Mouse (Mus musculus) hindlimb bud, embryonic 11.5 days (tissue): Measurements from ENCODE around the gene Pdxdc1.
"Not testable (repeated sequence)": the region's sequence is repeated elsewhere in the genome, so short reads cannot be mapped to it uniquely, and the experiment has no call there.

Source experiments
- DNase-seq: peaks from one replicate; pipeline ENCODE4 v3.0.0-alpha.2; 2012; ENCODE audit warnings: low read depth, low spot score; ENCODE audit errors: extremely low spot score

The Pdxdc1 gene

DNA sequence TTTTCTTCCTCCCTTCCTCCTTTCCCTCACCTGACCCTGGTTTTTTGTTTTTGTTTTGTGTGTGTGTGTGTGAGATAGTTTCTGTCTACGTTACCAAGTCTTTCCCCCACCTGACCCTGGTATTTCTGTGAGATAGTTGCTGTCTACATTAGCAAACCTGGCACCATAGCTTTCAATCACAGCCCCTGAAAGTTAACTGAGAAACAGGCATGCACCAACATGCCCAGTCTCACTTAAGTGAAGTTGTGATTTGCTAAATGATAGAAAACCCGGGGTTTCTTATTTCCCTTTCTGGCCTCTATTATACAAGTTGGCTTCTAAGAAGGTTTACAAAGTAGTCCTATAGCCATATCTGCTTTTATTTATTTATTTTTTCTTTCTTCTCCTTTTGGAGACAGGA lies 12.5 kb downstream of the Pdxdc1 start:
- no peak for DNase-seq

DNA sequence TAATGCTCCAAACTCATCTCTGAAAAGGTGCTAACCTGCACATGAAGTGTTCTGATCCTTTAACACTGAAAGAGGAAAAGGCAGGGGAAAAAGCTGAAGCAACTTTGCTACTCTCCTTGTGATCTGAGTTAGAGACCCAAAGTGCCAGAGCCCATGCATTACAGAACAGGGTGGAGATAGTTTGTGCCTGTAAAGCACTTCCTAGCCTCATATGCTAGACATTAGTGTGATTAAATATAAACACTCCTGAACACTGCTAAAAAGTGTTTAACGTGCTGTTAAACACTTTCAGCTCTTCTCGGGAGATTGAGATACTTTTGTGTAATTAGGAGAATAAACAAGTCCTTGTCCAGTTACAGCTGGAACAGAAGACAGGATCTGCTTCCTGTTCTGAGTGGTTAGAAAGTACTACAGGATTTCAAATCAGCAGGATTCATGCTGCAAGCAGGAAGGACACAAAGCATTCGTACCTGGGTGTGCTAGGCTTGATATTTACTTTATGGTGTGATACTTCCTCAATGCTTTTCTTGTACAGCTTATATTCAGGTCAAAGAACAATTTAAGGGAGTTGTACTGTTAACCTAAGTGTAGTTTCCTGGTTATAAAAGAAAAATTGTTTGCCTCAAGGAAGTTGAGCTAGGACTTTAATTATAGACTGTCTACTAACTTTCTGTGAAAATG lies 19.7 kb downstream of the Pdxdc1 start:
- no peak for DNase-seq

DNA sequence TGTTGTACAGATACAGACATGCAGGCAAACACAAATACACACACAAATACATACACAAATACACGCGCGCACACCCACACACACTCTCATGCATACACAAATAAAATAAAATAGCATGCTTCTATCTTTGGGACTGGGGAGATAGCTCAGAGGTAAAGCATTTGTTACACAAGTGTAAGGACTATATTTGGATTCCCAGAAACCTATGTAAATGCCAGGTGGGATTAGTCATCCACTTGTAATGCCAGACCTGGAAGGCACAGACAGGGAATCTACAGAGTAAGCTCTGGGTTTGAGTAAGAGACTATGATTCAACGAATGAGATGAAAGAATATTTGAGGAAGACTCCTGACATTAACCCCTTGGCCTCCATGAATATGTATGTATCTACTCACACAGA lies 27.4 kb downstream of the Pdxdc1 start:
- DNase-seq = no peak

DNA sequence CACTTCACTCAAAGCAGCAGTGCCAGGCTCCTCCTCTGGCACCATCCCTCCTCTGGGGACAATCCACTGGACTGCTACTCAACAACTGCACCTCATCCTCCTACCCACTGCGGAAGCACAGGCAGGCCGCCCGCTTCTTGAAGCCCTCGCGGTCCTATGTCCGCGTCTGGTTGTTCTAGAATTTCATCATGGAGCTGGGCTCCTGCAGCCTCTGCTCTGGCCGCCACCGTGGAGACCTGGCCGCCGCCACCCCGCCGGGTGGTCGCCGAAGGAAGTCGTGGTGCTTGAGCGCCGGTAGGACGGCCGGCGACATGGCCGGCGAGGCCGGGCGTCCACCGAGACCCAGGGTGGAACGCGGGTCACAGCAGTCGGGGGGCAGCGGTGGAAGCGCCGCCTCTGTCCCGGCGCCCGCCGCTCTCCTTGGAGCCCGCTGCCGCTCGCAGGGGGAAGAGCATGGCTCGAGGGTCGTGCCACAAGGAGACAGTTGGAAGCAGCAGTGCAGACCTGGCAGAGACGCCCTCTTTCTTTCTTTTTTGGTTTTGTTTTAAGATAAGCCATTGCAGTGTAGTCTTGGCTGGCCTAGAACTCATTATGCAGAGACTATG lies 34.9 kb downstream of the Pdxdc1 start:
- DNase-seq = no peak

DNA sequence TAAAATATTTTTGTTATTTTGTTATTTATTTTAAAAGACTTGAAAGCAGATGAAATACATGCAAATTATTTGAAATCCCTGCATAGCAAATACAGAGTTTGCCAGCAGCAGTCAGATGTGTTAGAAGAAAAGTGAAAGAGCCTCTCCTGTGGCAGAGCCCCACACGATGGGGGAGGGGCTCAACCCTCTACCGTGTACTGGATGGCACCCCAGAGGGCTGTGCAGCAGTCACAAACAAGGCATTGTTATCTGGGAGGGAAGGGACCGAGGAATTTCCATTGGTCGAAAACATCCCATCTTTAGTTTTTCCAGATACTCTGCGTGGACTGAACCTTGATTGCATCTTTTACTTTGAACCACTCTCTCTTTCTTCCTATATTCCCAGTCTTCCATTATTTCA lies 35.5 kb downstream of the Pdxdc1 start:
- DNase-seq = not testable (repeated sequence)

DNA sequence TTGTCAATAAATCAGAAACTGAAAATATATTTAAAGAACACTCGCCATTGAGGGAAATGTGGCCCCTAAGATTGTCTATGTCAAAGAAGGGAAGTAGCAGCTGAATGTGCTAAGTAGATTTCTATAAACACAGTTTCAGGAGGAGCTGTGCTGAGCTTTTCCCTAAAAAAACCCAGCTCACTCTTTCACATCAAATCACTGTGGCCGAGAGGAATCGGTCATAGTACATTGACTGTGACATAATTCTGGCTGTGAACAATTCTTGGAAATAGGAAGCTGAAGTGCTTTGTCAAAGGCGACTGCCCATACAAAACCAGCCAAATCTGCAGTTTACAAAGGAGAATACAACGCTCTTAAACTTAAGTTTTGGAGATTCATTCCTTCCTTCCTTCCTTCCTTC lies 36.3 kb downstream of the Pdxdc1 start:
- DNase-seq = no peak

DNA sequence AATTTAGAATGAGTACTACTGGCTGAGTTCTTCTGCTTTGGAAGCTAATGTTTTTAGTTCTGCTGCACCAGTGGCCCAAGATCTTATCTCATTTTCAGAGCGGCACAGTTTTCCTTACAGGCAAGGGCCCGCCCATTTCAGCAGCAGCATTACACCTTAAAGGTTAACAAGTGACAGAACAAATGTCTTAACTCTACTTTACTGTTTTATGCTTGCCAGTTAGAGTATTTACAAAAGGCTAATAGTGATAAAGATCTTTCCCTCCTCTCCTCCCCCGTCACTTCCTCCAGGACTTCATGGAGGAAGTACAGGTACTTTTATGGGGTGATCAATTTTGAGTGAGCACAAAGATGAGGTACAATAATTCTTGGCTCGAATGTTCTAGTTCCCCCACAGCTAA lies 36.9 kb downstream of the Pdxdc1 start:
- DNase-seq = no peak

DNA sequence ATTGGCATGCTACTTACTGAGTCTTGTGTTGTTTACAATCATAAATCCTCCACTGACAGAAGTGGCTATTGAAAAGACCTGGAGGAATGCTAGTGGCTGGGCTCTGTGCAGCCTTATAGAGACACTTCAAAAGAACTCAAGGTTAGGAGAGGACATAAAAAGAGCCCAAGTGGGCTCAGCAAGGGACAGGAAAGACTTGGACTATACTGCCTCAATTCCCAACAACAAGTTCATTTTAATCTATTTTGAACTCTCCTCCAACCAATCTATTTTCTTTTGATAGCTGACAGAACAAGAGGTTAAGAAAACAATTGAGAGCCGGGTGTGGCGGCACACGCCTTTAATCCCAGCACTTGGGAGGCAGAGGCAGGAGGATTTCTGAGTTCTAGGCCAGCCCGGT lies 49.0 kb downstream of the Pdxdc1 start:
- no peak for DNase-seq

DNA sequence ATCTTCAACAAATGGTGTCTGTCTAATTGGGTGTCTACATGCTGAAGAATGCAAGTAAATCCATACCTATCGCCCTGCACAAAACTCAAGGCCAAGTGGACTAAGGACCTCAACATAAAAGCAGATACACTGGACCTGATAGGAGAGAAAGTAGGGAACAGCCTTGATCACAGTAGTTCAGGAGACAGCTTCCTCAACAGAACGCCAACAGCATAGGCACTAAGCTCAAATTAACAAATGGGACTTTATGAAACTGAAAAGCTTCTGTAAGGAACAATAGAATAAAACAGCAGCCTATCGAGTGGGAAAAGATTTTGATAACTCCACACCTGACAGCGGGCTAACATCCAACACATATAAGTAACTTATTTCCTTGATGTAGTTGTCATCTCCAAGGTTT lies 51.5 kb downstream of the Pdxdc1 start:
- no peak for DNase-seq

DNA sequence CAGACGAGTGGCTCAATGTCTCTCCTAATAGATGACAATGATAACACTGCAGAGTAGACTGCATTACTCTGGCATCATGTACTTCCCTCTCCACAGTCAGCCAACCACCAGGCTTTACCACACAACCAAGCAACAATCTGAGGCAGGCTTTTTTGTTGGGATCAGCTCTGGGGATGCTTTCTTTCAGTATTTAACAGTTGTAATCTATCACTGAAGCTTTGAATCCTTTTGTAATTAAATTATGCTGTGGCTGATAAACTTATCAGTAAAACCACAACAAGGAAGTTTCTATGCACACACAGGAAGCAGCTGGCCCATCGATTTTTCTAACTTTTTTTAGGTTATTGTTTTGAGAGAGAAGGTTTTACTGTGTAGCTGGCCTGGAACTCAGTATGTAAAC lies 54.6 kb downstream of the Pdxdc1 start:
- DNase-seq = no peak

DNA sequence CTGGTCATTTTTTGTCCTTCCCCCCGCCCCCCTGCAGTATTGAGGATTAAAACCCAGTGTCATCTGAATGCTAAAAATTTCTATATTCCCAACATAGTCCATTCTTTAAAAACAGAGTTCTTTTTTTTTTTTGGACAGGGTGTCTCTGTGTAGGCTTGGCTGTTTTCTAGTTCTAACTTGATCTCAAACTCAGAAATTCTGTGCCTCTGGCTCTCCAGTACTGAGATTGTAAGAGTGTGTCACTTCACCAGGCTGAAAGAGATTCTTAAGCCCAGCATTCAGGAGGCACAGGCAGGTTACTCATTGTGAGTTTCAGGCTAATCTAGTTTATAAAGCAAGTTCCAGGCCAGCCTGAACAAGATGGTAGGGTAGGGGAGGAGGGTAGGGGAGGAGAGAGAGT lies 56.3 kb downstream of the Pdxdc1 start:
- DNase-seq = no peak

DNA sequence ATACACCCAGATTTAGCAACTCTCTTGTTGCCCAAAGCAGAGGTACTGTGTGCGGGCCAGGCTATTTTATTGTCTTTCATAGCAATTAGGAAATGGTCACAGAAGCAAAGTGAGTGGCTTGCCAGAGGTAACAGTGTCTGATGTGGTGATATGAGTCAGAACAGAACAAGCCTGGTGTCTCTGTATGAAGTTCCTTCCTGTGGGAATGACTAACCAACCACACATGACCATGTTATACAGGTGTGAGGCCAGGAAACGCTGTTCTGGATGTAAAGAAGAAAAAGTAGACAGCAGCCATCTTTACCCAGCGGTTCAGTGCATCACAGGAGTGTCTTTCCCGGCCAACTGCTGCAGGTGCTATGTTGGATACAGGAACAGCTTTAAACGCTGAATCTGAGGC lies 57.9 kb downstream of the Pdxdc1 start:
- DNase-seq = no peak

DNA sequence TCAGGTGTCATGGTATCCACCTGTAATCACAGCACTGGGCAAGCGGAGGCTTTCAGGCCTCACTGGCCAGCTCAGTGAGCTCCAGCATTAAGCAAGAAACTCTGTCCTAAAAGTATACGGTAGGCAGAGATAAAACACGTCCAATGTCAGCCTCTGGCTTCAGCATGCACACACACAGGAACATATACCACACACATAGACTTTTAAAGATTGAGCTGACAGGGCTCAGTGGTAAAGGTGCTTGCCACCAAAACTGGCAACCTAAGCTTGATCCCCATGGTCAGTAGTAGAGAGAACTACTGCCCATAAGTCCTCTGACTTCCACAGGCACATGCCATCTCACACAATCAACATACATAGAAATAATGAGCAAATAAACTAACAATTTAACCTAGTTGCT lies 62.0 kb downstream of the Pdxdc1 start:
- no peak for DNase-seq

DNA sequence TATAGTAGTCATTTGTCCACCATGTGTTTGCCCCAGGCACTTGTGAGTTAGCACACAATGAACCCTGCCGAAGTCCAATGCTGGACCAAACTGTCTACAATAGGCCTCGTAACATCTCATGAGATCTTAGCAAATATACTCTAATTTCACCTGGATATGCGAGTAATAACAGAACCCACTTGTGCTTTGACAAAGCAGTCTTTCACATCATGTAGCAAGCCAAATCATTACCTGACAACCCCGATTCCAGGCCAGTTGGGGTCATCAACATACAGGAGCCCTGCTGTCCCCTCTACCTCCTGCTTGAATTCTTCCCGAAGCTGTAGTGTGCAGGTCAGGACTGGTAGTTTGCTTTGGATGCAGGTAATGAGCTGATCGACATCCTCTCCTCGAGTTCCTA lies 62.9 kb downstream of the Pdxdc1 start:
- no peak for DNase-seq

DNA sequence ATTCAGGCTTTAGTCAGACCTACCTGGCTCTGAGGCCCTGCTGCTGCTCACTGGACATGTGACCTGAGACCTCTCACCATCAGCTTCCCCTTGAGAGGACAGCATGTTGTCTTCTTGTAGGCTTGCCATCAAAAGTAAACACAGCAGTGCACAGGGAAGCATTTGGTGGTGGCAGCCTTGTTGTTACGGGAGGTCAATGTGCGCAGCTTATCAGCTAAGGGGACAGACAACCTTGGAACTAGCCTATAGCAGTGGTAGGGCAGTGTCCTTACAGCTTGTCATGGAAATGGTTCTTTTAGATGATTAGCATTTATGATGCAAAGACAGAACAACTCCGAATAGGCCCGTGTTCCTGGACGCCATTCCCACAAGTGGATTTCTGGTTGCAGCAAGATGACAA lies 68.5 kb downstream of the Pdxdc1 start:
- no peak for DNase-seq

DNA sequence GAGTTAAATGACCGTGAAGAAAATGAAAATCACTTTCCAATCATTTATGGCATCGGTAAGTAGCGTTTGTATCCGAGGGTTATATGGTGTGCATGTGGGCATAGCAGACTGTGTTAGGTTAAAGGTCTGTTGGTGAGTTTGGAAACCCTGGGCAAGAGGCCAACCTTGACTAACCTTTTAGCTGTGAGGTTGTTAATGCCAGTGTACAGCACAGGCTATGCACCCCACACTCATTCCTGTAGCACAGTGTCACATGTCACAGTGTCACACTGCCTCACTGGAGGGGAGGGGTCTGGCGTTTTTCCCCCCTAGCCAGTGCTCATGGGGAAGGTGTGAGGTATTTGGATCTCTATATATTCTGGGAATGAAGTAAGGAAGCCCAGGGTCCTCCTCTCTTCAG lies 71.3 kb downstream of the Pdxdc1 start:
- no peak for DNase-seq

DNA sequence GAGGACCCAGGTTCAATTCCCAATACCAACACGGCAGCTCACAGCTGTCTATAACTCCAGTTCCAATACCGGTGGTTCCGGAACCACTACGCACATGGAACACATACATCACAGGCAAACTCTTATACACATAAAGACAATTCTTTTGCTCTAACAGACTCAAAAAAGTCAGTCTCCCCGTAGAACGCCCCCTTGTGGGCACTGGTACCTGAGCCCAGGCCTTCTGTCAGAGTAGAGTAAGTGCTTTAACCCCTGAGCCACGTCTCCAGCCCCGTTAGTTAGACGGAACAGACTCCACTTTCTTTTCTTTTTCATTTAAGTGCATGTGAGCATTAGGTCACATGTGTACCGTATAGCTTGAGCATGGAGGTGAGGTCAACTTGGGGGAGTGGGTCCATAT lies 72.5 kb downstream of the Pdxdc1 start:
- DNase-seq = no peak

DNA sequence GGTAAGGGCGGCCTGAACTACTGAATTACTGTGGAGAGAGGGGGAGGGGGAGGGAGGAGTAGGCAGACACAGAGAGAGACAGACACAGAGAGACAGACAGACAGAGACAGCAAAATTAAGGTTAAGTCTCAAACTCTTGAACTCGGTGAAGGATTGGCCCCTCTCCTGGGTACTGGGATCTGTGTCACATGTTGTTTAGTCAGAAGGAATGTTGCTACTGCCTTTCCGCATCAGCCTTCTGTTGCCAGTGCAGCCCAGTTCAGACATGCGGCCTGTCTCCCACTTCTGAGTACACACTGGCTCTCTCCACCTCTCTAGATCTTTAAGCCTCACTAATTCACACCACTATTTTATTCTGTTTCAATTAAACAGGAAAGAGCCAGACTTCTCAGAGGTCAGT lies 76.4 kb downstream of the Pdxdc1 start:
- no peak for DNase-seq

DNA sequence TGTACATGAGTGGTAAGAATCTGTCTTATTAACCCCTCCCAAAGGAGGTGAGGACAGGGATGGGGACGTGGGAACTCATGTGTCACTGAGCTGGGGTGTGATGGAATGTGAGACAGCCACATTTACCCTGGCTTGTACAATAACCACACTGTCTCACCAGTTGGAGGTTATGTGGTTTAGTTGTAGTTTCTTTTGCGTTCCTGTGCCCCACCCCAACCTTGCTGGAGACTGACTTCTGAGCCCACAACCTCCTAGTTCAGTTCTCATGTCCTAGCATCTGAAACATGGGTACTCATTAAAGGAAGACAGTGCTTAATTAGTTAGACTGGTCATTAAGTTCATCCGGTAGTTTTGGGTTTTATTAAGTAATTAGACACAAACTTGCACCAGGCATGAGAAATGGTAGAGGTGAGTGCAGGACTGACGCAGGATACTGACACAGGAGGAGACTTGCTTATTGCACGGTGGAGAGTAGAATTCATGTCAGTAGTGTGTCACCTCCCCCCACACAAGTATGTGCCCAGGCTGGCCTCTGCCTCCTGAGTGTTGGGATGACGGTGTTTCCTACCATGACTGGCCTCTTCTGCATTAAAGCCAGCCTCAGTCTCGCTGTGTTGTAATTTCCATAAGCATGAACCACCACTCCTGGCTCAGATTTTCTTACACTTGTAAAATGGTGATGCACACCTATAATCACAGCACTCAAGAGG lies 77.0 kb downstream of the Pdxdc1 start:
- DNase-seq = no peak

DNA sequence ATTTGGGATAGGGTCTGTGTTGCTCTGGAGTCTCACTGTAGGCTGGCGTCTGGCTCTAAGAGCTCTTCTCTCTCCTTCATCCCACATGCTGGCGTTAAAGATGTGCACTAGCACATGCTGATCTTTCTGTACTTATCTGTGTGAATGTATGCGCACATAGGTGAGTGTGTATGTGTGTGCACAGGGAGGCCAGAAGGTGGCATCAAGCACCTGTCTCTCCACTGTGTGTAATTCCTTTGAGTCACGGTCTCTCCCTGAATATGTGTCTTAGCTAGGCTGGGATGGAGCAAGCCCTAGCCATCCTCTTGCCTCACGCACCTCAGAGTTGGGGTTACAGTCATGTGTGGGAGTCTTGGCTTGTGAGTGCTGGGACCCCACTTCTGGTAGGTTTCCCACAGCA lies 82.2 kb downstream of the Pdxdc1 start:
- DNase-seq = no peak

DNA sequence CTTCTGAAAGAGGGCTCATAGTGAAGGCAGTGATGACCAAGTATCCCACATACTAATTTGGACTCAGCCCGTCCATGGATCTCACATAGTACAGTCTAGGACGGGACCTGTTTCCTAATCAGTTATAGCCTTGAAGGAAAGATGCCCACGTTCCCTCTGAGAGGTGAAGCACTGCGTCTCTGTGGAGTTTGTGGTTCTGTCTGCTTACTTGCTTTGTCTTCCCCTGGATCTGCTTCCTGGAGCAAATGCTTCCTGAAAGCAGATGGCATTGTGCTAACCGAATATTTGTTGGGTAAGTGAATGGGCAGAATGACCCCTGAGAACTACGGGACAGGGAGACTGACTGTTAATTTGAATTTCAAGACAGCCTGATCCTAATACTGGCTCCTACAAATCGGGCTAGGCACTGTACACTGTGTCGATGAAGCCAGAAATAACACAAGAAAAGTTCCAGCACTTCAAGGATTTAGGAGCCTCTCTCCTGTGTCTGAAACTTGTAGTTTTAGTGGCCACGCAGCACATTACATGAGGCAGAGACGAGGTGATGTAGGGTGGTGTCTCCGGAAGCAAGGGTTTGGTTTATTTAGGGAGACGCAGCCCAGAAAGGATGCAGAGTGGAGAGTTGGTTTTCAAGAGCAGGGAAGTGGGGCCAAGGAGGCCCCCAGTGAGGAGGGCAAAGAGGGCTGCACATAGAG lies 83.0 kb downstream of the Pdxdc1 start:
- DNase-seq = no peak

DNA sequence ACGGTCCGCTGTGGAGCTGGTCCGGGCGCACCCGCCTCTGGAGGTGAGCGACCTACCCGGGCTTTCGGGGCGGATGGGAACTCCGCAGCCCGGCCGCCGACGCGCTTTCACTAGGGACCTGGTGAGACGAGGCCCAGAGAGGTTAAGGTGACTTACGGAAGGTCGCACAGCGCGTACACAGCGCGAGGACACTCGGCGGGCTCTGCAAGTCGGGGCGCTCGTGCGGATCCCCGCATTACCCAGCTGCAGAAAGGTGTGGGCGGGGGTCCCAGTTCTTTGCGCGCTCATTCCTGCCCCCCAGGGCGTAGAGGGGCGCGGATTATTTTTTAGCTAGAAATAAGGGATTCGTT lies 83.6 kb downstream of the Pdxdc1 start:
- no peak for DNase-seq
